Mouse (Mus musculus) testis, adult 2 months (tissue): ENCODE measurements around the gene Car6.

Experiments used
- CTCF ChIP-seq: fragments of 200-500 bp; IDR thresholded peaks from 2 replicates; pipeline ENCODE4 v1.5.1; 2012; ENCODE audit warnings: low read depth, mild to moderate bottlenecking, inconsistent platforms, low read length, moderate library complexity; ENCODE audit not compliant: control insufficient read depth, insufficient read depth, insufficient replicate concordance
- POLR2A ChIP-seq: fragments of 200-500 bp; IDR thresholded peaks from 2 replicates; pipeline ENCODE4 v1.6.1; 2012; ENCODE audit warnings: low read depth, mild to moderate bottlenecking, inconsistent platforms, low read length, moderate library complexity; ENCODE audit not compliant: control insufficient read depth

- TF ChIP-seq CTCF (no peak), POLR2A (no peak)
These were observed 38.0 kb upstream of the Car6 start for GRCm38 (mm10) chr4:150239087-150239480.
